32 mouse cellular contexts compared by ENCODE assay signal in genomic region chr15:9335341-9335740, GRCm38 (mm10). TPM values are rescaled to one million over a fixed set of nuclear protein-coding genes. Genes with fewer than 3 reads are reported as not detected.
DNase-seq lines count a peak whose midpoint lies in the region; ATAC-seq and TF ChIP-seq lines count a peak whose summit lies in the region.
"Had no signal": no experiment of that assay in that cellular context is flagged by ENCODE, and none has a peak within 500 bp of the region (broad histone marks: within the 10 kb centered on the region; RNA-seq: fewer than 3 reads in every experiment).

TSS of gene Ugt3a2 (plus strand) at chr15:9335550.

- H3K27ac ChIP-seq in kidney, adult 2 months (ENCODE audit: insufficient read depth, low read depth, low read length), result peak within 1 kb of the TSS; percentile 91
- peak within 1 kb of the TSS; percentile 96 for H3K27ac ChIP-seq in liver, adult 2 months (replicated peaks; ENCODE audit: insufficient read depth, low read depth, low read length)
- H3K27ac ChIP-seq in liver, postnatal 0 days (ENCODE audit: low read depth), result no peak within 1 kb of the TSS
- H3K27ac ChIP-seq: forebrain, embryonic 10.5 days; forebrain, embryonic 13.5 days; hindbrain, embryonic 12.5 days; hindbrain, embryonic 15.5 days had no signal

- WGBS in kidney, adult 2 months, result 60% methylated on average over 4 of the region's 4 CpGs
- WGBS in liver, adult 2 months, result 28% methylated on average over 4 of the region's 4 CpGs
- 66% methylated on average over 4 of the region's 4 CpGs for WGBS in liver, postnatal 0 days (ENCODE audit: insufficient replicate concordance)

- TF ChIP-seq POLR2A in kidney, adult 2 months (IDR thresholded peaks at IDR 0.05; ENCODE audit: low read depth, low read length), result no peak
- TF ChIP-seq POLR2A in liver, adult 2 months (IDR thresholded peaks at IDR 0.05; ENCODE audit: extremely low read depth, insufficient read depth, low read length), result no peak

- H3K79me2 ChIP-seq in liver, adult 2 months (ENCODE audit: control insufficient read depth, insufficient read depth, low read length), result peaks cover 2% of the 10 kb centered on the region; the same call in 1 of the 2 replicates

- H3K36me3 ChIP-seq in kidney, adult 2 months (ENCODE audit: control insufficient read depth, insufficient read depth, low read length), result no peaks in the 10 kb centered on the region
- H3K36me3 ChIP-seq in liver, adult 2 months (ENCODE audit: control insufficient read depth, insufficient read depth, low read length), result peaks cover 4% of the 10 kb centered on the region; the same call in 1 of the 2 replicates
- no peaks in the 10 kb centered on the region for H3K36me3 ChIP-seq in liver, postnatal 0 days (replicated peaks; ENCODE audit: insufficient read depth, low read length)
- H3K36me3 ChIP-seq: forebrain, embryonic 10.5 days; hindbrain, embryonic 12.5 days; hindbrain, embryonic 15.5 days had no signal

- H3K4me3 ChIP-seq in kidney, adult 2 months (ENCODE audit: insufficient read depth, low read depth, low read length), result peak within 1 kb of the TSS; percentile 62
- peak within 1 kb of the TSS; percentile 72 for H3K4me3 ChIP-seq in liver, adult 2 months (ENCODE audit: insufficient read depth, low read depth, low read length)
- H3K4me3 ChIP-seq in liver, postnatal 0 days (ENCODE audit: low read depth, low read length), result no peak within 1 kb of the TSS
- H3K4me3 ChIP-seq: forebrain, embryonic 10.5 days; forebrain, embryonic 13.5 days; hindbrain, embryonic 12.5 days; hindbrain, embryonic 15.5 days had no signal

- TF ChIP-seq CTCF in kidney, adult 2 months (conservative IDR thresholded peaks at IDR 0.05; ENCODE audit: insufficient read depth, insufficient read length, low read depth, low read length), result no peak
- TF ChIP-seq CTCF in liver, adult 2 months (IDR thresholded peaks at IDR 0.05; ENCODE audit: low read depth, low read length), result no peak
- no peak for TF ChIP-seq CTCF in liver, postnatal 0 days (IDR thresholded peaks at IDR 0.05; ENCODE audit: low read depth)

- no peaks in the 10 kb centered on the region for H3K27me3 ChIP-seq in kidney, adult 2 months (replicated peaks; ENCODE audit: control insufficient read depth, insufficient read depth, low read length)
- H3K27me3 ChIP-seq in liver, adult 2 months (ENCODE audit: control insufficient read depth, insufficient read depth, low read length), result no peaks in the 10 kb centered on the region
- no peaks in the 10 kb centered on the region for H3K27me3 ChIP-seq in liver, postnatal 0 days (ENCODE audit: insufficient read depth, low read length)
- H3K27me3 ChIP-seq: forebrain, embryonic 13.5 days; hindbrain, embryonic 12.5 days; hindbrain, embryonic 15.5 days had no signal

- no peaks in the 10 kb centered on the region for H3K9me3 ChIP-seq in liver, postnatal 0 days (ENCODE audit: low read length)
- H3K9me3 ChIP-seq: forebrain, embryonic 10.5 days; forebrain, embryonic 13.5 days; hindbrain, embryonic 12.5 days; hindbrain, embryonic 15.5 days had no signal

- ATAC-seq in liver, postnatal 0 days, result no peak
- no peak for ATAC-seq in cerebellum, adult (ENCODE audit: insufficient number of reproducible peaks, low FRiP score, low TSS enrichment)
- ATAC-seq: activated CD4-positive, CD25-positive, alpha-beta regulatory T cell, adult 4 months; forebrain, embryonic 13.5 days; forebrain, embryonic 16.5 days had no signal

- DNase-seq in adrenal gland, adult 2 months, result peak; percentile 3
- no peak for DNase-seq in adrenal gland, postnatal 10 days
- DNase-seq in kidney, adult 2 months, result peak; percentile 83
- DNase-seq in kidney, postnatal 4 days, result no peak
- DNase-seq in liver, adult 2 months (ENCODE audit: extremely low read depth, low read depth, low spot score), result peak; percentile 96
- DNase-seq in liver, postnatal 0 days, result no peak
- peak; percentile 5 for DNase-seq in yolk sac, embryonic 10.5 days (ENCODE audit: low spot score)
- DNase-seq: adrenal gland, postnatal 25 days; cerebellum, adult 18-20 months; cerebellum, adult 9-10 months; cerebellum, postnatal 14 days; gastrocnemius, postnatal 10 days; gastrocnemius, postnatal 36 days had no signal

- H3K4me2 ChIP-seq in liver, postnatal 0 days (ENCODE audit: low read depth, low read length), result no peak within 1 kb of the TSS
- H3K4me2 ChIP-seq: forebrain, embryonic 13.5 days; heart, embryonic 11.5 days; hindbrain, embryonic 12.5 days; hindbrain, embryonic 15.5 days had no signal

- TF ChIP-seq EP300 in liver, postnatal 0 days (IDR thresholded peaks at IDR 0.05; ENCODE audit: low read depth), result no peak

- H3K4me1 ChIP-seq in kidney, adult 2 months (ENCODE audit: control insufficient read depth, insufficient read depth, low read length), result peaks cover 3% of the 10 kb centered on the region; the same call in 1 of the 2 replicates
- H3K4me1 ChIP-seq in liver, adult 2 months (ENCODE audit: control insufficient read depth, insufficient read depth, low read length), result peaks cover 8% of the 10 kb centered on the region; the same call in 1 of the 2 replicates
- H3K4me1 ChIP-seq in liver, postnatal 0 days (ENCODE audit: insufficient read depth), result no peaks in the 10 kb centered on the region
- H3K4me1 ChIP-seq: forebrain, embryonic 10.5 days; forebrain, embryonic 13.5 days; hindbrain, embryonic 12.5 days; hindbrain, embryonic 15.5 days had no signal

- peak within 1 kb of the TSS; percentile 89 for H3K9ac ChIP-seq in liver, adult 2 months (ENCODE audit: low read depth, low read length)
- H3K9ac ChIP-seq in liver, postnatal 0 days (replicated peaks), result no peak within 1 kb of the TSS
- H3K9ac ChIP-seq: forebrain, embryonic 13.5 days; hindbrain, embryonic 12.5 days; hindbrain, embryonic 15.5 days had no signal

RNA-seq across cellular contexts. Expression of gene Ugt3a2, which starts in this region (rescaled TPM):
- total RNA-seq in adrenal gland, adult 2 months (2021), result under 1 TPM; 0.21 to 0.32 TPM
- polyA plus RNA-seq in adrenal gland, adult 2 months (2012; rRNA removed), result 0.16 TPM in 1 of 2 replicates, not detected in the other
- total RNA-seq in adrenal gland, postnatal 10 days (2021), result 1 to 10 TPM; 4.5 to 8.9 TPM
- polyA plus RNA-seq in kidney, adult 2 months (2012; rRNA removed), result 486 and 522 TPM in 2 replicates
- total RNA-seq in liver, adult 2 months (2014; rRNA removed), result 340 and 468 TPM in 2 replicates
- 218 and 268 TPM in 2 replicates for polyA plus RNA-seq in liver, adult 2 months (2012; rRNA removed)
- polyA plus RNA-seq in liver, postnatal 0 days (2015; fragmentation: Nextera tagmentation; extraction: Ambion mirVana), result 8.3 and 9.8 TPM in 2 replicates
- total RNA-seq: ES-E14; gastrocnemius, adult 18-20 months; gastrocnemius, postnatal 10 days; gastrocnemius, postnatal 36 days; granulocyte monocyte progenitor cell, adult 5-6 weeks; heart, adult 8-10 months; heart, postnatal 25 days; hematopoietic stem cell, adult 5-6 weeks had no signal
- polyA plus RNA-seq: activated CD4-positive, CD25-positive, alpha-beta regulatory T cell, adult 4 months; brain, embryonic 14.5 days; embryonic facial prominence, embryonic 11.5 days; embryonic facial prominence, embryonic 14.5 days; forebrain, embryonic 10.5 days; forebrain, embryonic 13.5 days; forebrain, embryonic 16.5 days; heart, embryonic 11.5 days; heart, embryonic 14.5 days; heart, postnatal 0 days; hindbrain, embryonic 12.5 days; hindbrain, embryonic 15.5 days had no signal

Comparison
In these comparisons a context has a peak if more than half of its experiments do, and no peak if none do; other contexts are left out.
1. RNA of gene Ugt3a2 (total RNA-seq): 340 to 468 TPM in liver, adult 2 months; 4.5 to 8.9 TPM in adrenal gland, postnatal 10 days and 0.21 to 0.32 TPM in adrenal gland, adult 2 months; every median in the first group is over 10 times any median in the second.
2. RNA of gene Ugt3a2 (polyA plus RNA-seq): 486 to 522 TPM in kidney, adult 2 months and 218 to 268 TPM in liver, adult 2 months; 8.3 to 9.8 TPM in liver, postnatal 0 days and 0.16 TPM in adrenal gland, adult 2 months; every median in the first group is over 10 times any median in the second.
3. DNase-seq: peak in kidney, adult 2 months (single experiment), liver, adult 2 months (single experiment) and yolk sac, embryonic 10.5 days (single experiment); none in adrenal gland, postnatal 10 days (single experiment), kidney, postnatal 4 days (0 of 2) and liver, postnatal 0 days (single experiment).
4. Peak in DNase-seq in adrenal gland, adult 2 months; RNA of the gene not detected or under 1 TPM.